Mouse (Mus musculus) limb, embryonic 15.5 days (tissue): ENCODE measurements around the gene Rps26. TPM values are rescaled to one million over a fixed set of nuclear protein-coding genes. Genes with fewer than 3 reads are reported as not detected.

ENCODE experiments used
- ATAC-seq: fragments of 200-750 bp; cut with Nextera tagmentation; 2 replicates; pipeline ENCODE4 v1.8.0; 2017; ENCODE audit warnings: low read depth, moderate TSS enrichment; ENCODE audit not compliant: insufficient number of reproducible peaks, low FRiP score, low TSS enrichment
- H3K27ac ChIP-seq: fragments of 300-500 bp; sonication (generic); 2 replicates; pipeline ENCODE4 v1.5.1; 2015; ENCODE audit warnings: moderate library complexity, mild to moderate bottlenecking, inconsistent platforms
- H3K27me3 ChIP-seq: fragments of 300-500 bp; sonication (generic); 2 replicates; pipeline ENCODE4 v1.6.1; 2015; ENCODE audit warnings: inconsistent platforms
- H3K36me3 ChIP-seq: fragments of 300-500 bp; sonication (generic); 2 replicates; pipeline ENCODE4 v1.6.1; 2015; ENCODE audit warnings: inconsistent platforms
- H3K4me1 ChIP-seq: fragments of 300-500 bp; sonication (generic); 2 replicates; pipeline ENCODE4 v1.6.1; 2015; ENCODE audit warnings: inconsistent platforms
- H3K4me2 ChIP-seq: fragments of 300-500 bp; sonication (generic); 2 replicates; pipeline ENCODE4 v1.6.1; 2015; ENCODE audit warnings: mild to moderate bottlenecking, inconsistent platforms
- H3K4me3 ChIP-seq: fragments of 300-500 bp; sonication (generic); 2 replicates; pipeline ENCODE4 v1.5.1; 2015; ENCODE audit warnings: mild to moderate bottlenecking, inconsistent platforms
- H3K9ac ChIP-seq: fragments of 300-500 bp; sonication (generic); 2 replicates; pipeline ENCODE4 v1.6.1; 2015; ENCODE audit warnings: inconsistent platforms
- H3K9me3 ChIP-seq: fragments of 300-500 bp; sonication (generic); 2 replicates; pipeline ENCODE4 v1.6.1; 2016; ENCODE audit warnings: inconsistent platforms
- WGBS: fragments of 180-500 bp; shearing (Covaris S2); methylation state at CpG from one replicate; pipeline ENCODE4 v1.1.7; 2015; 5-methylcytosine and 5-hydroxymethylcytosine counted together
- microRNA-seq: library from miRNA; unstranded; fragments of <30 nt; microRNA quantifications from one replicate; pipeline ENCODE4, GENCODE M21; 2016
- polyA plus RNA-seq: library from polyadenylated mRNA; unstranded; fragments of >200 nt; fragmentation: Nextera tagmentation; extraction: Ambion mirVana; gene quantifications from 2 replicates; pipeline ENCODE4 v1.2.1, GENCODE M21; 2015

Gene Rps26
- polyA plus RNA-seq, 1 experiment from 2014 or later: 840 TPM

GRCm38 (mm10) chr10:128578330-128578729, 48.2 kb downstream of the Rps26 start:
- Histone ChIP-seq H3K4me2 (no peak overlapping the region), H3K4me3 (no peak overlapping the region), H3K27me3 (no peaks in the 10 kb centered on the region), H3K36me3 (peaks cover 7% of the 10 kb centered on the region), H3K27ac (no peak overlapping the region), H3K9me3 (no peaks in the 10 kb centered on the region), H3K9ac (no peak overlapping the region), H3K4me1 (no peaks in the 10 kb centered on the region)
- WGBS: 67% methylated on average over 11 of the region's 11 CpGs
- no peak for ATAC-seq

GRCm38 (mm10) chr10:128575063-128575462, 51.5 kb downstream of the Rps26 start:
- Histone ChIP-seq H3K4me2 (no peak overlapping the region), H3K27me3 (no peaks in the 10 kb centered on the region), H3K9me3 (no peaks in the 10 kb centered on the region), H3K4me3 (no peak overlapping the region), H3K4me1 (no peaks in the 10 kb centered on the region), H3K36me3 (peaks cover 14% of the 10 kb centered on the region), H3K27ac (no peak overlapping the region), H3K9ac (no peak overlapping the region)
- 93% methylated on average over 2 of the region's 2 CpGs for WGBS
- ATAC-seq: no peak

Small RNAs within 50 kb of the gene (microRNA-seq; reads per million reads assigned to microRNA genes)
- gene Mir6917: not detected

Other genes with a start within 250 kb of the Rps26 start
- 11.0 and 11.3 TPM in 2 replicates for gene Ankrd52, start 249.6 kb downstream of the Rps26 start, polyA plus RNA-seq
- 0.42 TPM in 1 of 2 replicates, not detected in the other for gene Slc39a5, start 225.5 kb downstream of the Rps26 start, polyA plus RNA-seq
- 60.1 and 62.1 TPM in 2 replicates for gene Nabp2, start 215.3 kb downstream of the Rps26 start, polyA plus RNA-seq
- 40.8 and 42.9 TPM in 2 replicates for gene Rnf41, start 215.1 kb downstream of the Rps26 start, polyA plus RNA-seq
- 80.7 and 84.4 TPM in 2 replicates for gene Smarcc2, start 167.5 kb downstream of the Rps26 start, polyA plus RNA-seq
- gene Myl6, start 132.6 kb downstream of the Rps26 start, polyA plus RNA-seq: 1,269 and 1,341 TPM in 2 replicates
- 4.7 and 7.4 TPM in 2 replicates for gene Myl6b, start 128.1 kb downstream of the Rps26 start, polyA plus RNA-seq
- 42.8 and 44.9 TPM in 2 replicates for gene Esyt1, start 100.9 kb downstream of the Rps26 start, polyA plus RNA-seq
- gene Zc3h10, start 79.0 kb downstream of the Rps26 start, polyA plus RNA-seq: 13.2 and 15.4 TPM in 2 replicates
- gene Rpl41, start 77.4 kb downstream of the Rps26 start, polyA plus RNA-seq: 3,349 and 4,229 TPM in 2 replicates
- 194 and 209 TPM in 2 replicates for gene Pa2g4, start 60.8 kb downstream of the Rps26 start, polyA plus RNA-seq
- gene Erbb3, start 37.1 kb downstream of the Rps26 start, polyA plus RNA-seq: 20.4 and 20.8 TPM in 2 replicates
- gene Ikzf4, start 19.2 kb upstream of the Rps26 start, polyA plus RNA-seq: 3.5 and 4.1 TPM in 2 replicates
- 22.1 and 24.7 TPM in 2 replicates for gene Suox, start 47.3 kb upstream of the Rps26 start, polyA plus RNA-seq
- 90.6 and 97.4 TPM in 2 replicates for gene Rab5b, start 69.5 kb upstream of the Rps26 start, polyA plus RNA-seq
- 6.5 and 9.5 TPM in 2 replicates for gene Pmel, start 77.4 kb upstream of the Rps26 start, polyA plus RNA-seq
- 108 and 110 TPM in 2 replicates for gene Cdk2, start 78.3 kb upstream of the Rps26 start, polyA plus RNA-seq
- 26.0 and 26.4 TPM in 2 replicates for gene Dgka, start 118.1 kb upstream of the Rps26 start, polyA plus RNA-seq
- 33.7 and 34.4 TPM in 2 replicates for gene Pym1, start 121.1 kb upstream of the Rps26 start, polyA plus RNA-seq
- 1.7 and 2.5 TPM in 2 replicates for gene Mmp19, start 164.2 kb upstream of the Rps26 start, polyA plus RNA-seq
- gene Dnajc14, start 177.3 kb upstream of the Rps26 start, polyA plus RNA-seq: 64.2 and 65.8 TPM in 2 replicates
- gene Tmem198b, start 177.6 kb upstream of the Rps26 start, polyA plus RNA-seq: 24.3 and 24.4 TPM in 2 replicates
- 180 and 182 TPM in 2 replicates for gene Sarnp, start 190.6 kb upstream of the Rps26 start, polyA plus RNA-seq
- 64.8 and 66.3 TPM in 2 replicates for gene Ormdl2, start 194.9 kb upstream of the Rps26 start, polyA plus RNA-seq